Mouse (Mus musculus) heart, postnatal 0 days (tissue): Measurements from ENCODE around the gene Zmym4. TPM values are rescaled to one million over a fixed set of nuclear protein-coding genes. Genes with fewer than 3 reads are reported as not detected.
A peak's percentile ranks its signal among the peaks of the same experiment; 100 is the strongest.

Experiments used
- ATAC-seq: fragments of 200-750 bp; cut with Nextera tagmentation; 2 replicates; pipeline ENCODE4 v1.8.0; 2017; ENCODE audit warnings: low read depth, moderate number of reproducible peaks, moderate library complexity; ENCODE audit not compliant: insufficient read depth
- DNase-seq: peaks from one replicate; pipeline ENCODE4 v3.0.0-alpha.2; 2016; ENCODE audit warnings: low spot score
- H3K27ac ChIP-seq: fragments of 300-500 bp; sonication (generic); 2 replicates; pipeline ENCODE4 v1.5.1; 2014; ENCODE audit warnings: low read depth, mild to moderate bottlenecking
- H3K27me3 ChIP-seq: fragments of 300-500 bp; sonication (generic); 2 replicates; pipeline ENCODE4 v1.6.1; 2014; ENCODE audit warnings: low read length, mixed read lengths; ENCODE audit not compliant: control insufficient read depth, insufficient read depth
- H3K36me3 ChIP-seq: fragments of 300-500 bp; sonication (generic); replicated peaks from 2 replicates; pipeline ENCODE4 v1.6.1; 2014; ENCODE audit warnings: low read length, mixed read lengths; ENCODE audit not compliant: control insufficient read depth, insufficient read depth
- H3K4me1 ChIP-seq: fragments of 300-500 bp; sonication (generic); 2 replicates; pipeline ENCODE4 v1.6.1; 2014; ENCODE audit warnings: antibody characterized with exemption; ENCODE audit not compliant: control insufficient read depth, insufficient read depth
- H3K4me2 ChIP-seq: fragments of 300-500 bp; sonication (generic); 2 replicates; pipeline ENCODE4 v1.6.1; 2014; ENCODE audit warnings: low read depth, mild to moderate bottlenecking, low read length, moderate library complexity
- H3K4me3 ChIP-seq: fragments of 300-500 bp; sonication (generic); 2 replicates; pipeline ENCODE4 v1.5.1; 2014; ENCODE audit warnings: low read depth, low read length
- H3K9ac ChIP-seq: fragments of 300-500 bp; sonication (generic); replicated peaks from 2 replicates; pipeline ENCODE4 v1.6.1; 2014; ENCODE audit warnings: low read depth, low read length, mixed read lengths
- H3K9me3 ChIP-seq: fragments of 300-500 bp; sonication (generic); replicated peaks from 2 replicates; pipeline ENCODE4 v1.6.1; 2016; ENCODE audit warnings: low read length; ENCODE audit not compliant: control insufficient read depth
- CTCF ChIP-seq: IDR thresholded peaks from 2 replicates; pipeline ENCODE4 v1.5.1; 2016; ENCODE audit warnings: antibody characterized with exemption, control low read depth, low read depth
- EP300 ChIP-seq: IDR thresholded peaks from 2 replicates; pipeline ENCODE4 v1.6.1; 2016; ENCODE audit warnings: antibody characterized with exemption, low read depth
- WGBS: fragments of 180-500 bp; shearing (Covaris S2); extraction: QIAGEN DNeasy Blood & Tissue Kit; methylation state at CpG from one replicate; pipeline ENCODE4 v1.1.7; 2014; 5-methylcytosine and 5-hydroxymethylcytosine counted together
- polyA plus RNA-seq: library from polyadenylated mRNA; unstranded; fragments of >200 nt; fragmentation: Nextera tagmentation; extraction: Ambion mirVana; gene quantifications from 2 replicates; pipeline ENCODE4 v1.2.1, GENCODE M21; 2015
- total RNA-seq: library from RNA; depleted of rRNA; stranded (reverse); fragments of >200 nt; gene quantifications from 2 replicates; pipeline ENCODE4 v1.2.3, GENCODE M21; 2014; ENCODE audit warnings: low replicate concordance

Zmym4 gene
- total and polyA plus RNA-seq, 2 experiments from 2014 or later, result 7.9 to 8.4 TPM

- no peak overlapping the region for H3K4me3 ChIP-seq
- 67% methylated on average over 11 of the region's 11 CpGs for WGBS
- H3K9ac ChIP-seq, result no peak overlapping the region
- H3K4me2 ChIP-seq, result no peak overlapping the region
- peak; percentile 27 for DNase-seq
- H3K4me1 ChIP-seq, result no peaks in the 10 kb centered on the region
- no peaks in the 10 kb centered on the region for H3K9me3 ChIP-seq
- TF ChIP-seq CTCF (peak; percentile 28; the same call in 1 of the 2 replicates), EP300 (no peak)
- H3K27ac ChIP-seq, result no peak overlapping the region
- H3K27me3 ChIP-seq, result no peaks in the 10 kb centered on the region
- peaks cover 54% of the 10 kb centered on the region for H3K36me3 ChIP-seq
- no peak for ATAC-seq
Measured at GRCm38 (mm10) chr4:126861514-126862266, 106.2 kb downstream of the Zmym4 start.

GRCm38 (mm10) chr4:126860268-126860986 is 107.5 kb downstream of the Zmym4 start:
- ATAC-seq (no peak), DNase-seq (no peak)
- Histone ChIP-seq H3K4me1 (no peaks in the 10 kb centered on the region), H3K9me3 (no peaks in the 10 kb centered on the region), H3K4me3 (no peak overlapping the region), H3K9ac (no peak overlapping the region), H3K4me2 (no peak overlapping the region), H3K36me3 (peaks cover 48% of the 10 kb centered on the region), H3K27ac (no peak overlapping the region), H3K27me3 (no peaks in the 10 kb centered on the region)
- no peak for TF ChIP-seq CTCF
- no peak for TF ChIP-seq EP300
- WGBS, result 90% methylated on average over 9 of the region's 9 CpGs

GRCm38 (mm10) chr4:126852971-126853370 is 115.0 kb downstream of the Zmym4 start:
- no peaks in the 10 kb centered on the region for H3K9me3 ChIP-seq
- no peaks in the 10 kb centered on the region for H3K27me3 ChIP-seq
- TF ChIP-seq CTCF (no peak), EP300 (no peak)
- H3K4me3 ChIP-seq, result no peak overlapping the region
- H3K9ac ChIP-seq, result no peak overlapping the region
- no peak overlapping the region for H3K4me2 ChIP-seq
- ATAC-seq, result no peak
- no peaks in the 10 kb centered on the region for H3K4me1 ChIP-seq
- WGBS, result 52% methylated on average over 11 of the region's 11 CpGs
- DNase-seq, result no peak
- no peak overlapping the region for H3K27ac ChIP-seq
- peaks cover 35% of the 10 kb centered on the region for H3K36me3 ChIP-seq

- ATAC-seq, result no peak
- no peaks in the 10 kb centered on the region for H3K9me3 ChIP-seq
- H3K36me3 ChIP-seq, result peaks cover 52% of the 10 kb centered on the region
- DNase-seq, result no peak
- no peaks in the 10 kb centered on the region for H3K4me1 ChIP-seq
- no peak overlapping the region for H3K9ac ChIP-seq
- 31% methylated on average over 4 of the region's 4 CpGs for WGBS
- H3K27ac ChIP-seq, result peak overlapping the region; percentile 38; the same call in 1 of the 2 replicates
- no peaks in the 10 kb centered on the region for H3K27me3 ChIP-seq
- TF ChIP-seq EP300 (no peak), CTCF (no peak)
- H3K4me2 ChIP-seq, result no peak overlapping the region
- no peak overlapping the region for H3K4me3 ChIP-seq
Measured at GRCm38 (mm10) chr4:126850778-126851080, 117.2 kb downstream of the Zmym4 start.

- Histone ChIP-seq H3K4me1 (no peaks in the 10 kb centered on the region), H3K27ac (peak overlapping the region; percentile 38; the same call in 1 of the 2 replicates), H3K36me3 (peaks cover 53% of the 10 kb centered on the region), H3K4me2 (no peak overlapping the region), H3K4me3 (no peak overlapping the region), H3K27me3 (no peaks in the 10 kb centered on the region), H3K9ac (no peak overlapping the region), H3K9me3 (no peaks in the 10 kb centered on the region)
- whole genome bisulfite sequencing, result 38% methylated on average over 7 of the region's 7 CpGs
- TF ChIP-seq EP300 (no peak), CTCF (no peak)
- ATAC-seq, result no peak
- DNase-seq, result peak; percentile 14
Measured at GRCm38 (mm10) chr4:126850019-126850777, 117.7 kb downstream of the Zmym4 start.
